Mouse (Mus musculus): Measurements from ENCODE around the gene Pctp.

Pctp gene

DNA sequence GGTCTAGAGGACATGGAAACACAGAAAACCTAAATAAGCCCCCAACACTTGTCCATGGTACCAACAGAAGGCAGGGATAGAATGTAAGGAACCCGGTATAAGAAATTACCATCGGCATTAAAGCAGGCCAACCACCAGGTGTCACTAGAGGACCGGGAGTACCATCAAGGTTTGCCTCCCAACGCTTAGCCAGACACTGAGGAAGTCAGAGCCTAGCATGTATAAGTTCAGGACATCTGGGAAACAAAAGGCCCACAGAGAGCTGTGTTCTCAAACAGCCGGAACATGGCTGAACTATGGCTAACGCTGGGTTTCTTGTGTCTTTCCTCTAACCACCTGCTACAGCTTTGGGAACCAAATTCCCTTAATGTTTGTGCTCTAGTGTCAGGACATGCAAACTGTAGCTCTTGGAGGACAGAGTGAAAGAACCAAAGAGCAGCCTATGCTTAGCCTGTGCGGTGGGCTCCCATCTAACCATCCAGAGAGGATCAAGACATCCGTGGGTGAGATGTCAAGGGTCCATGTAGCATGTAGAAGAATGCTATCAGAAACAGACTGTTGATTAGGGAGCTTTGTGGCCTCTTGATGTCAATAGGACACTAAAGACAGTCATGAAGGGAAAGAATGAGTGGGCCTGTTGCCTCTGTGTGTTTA lies 13.6 kb downstream of the Pctp start:
- ChIA-PET CTCF (interaction anchor here (0.6 to 2.2 kb wide), 14 partner anchors 11 to 1399 kb away, joined by 3 to 17 read pairs (median 4); no protein-coding TSS in a partner anchor), POLR2A (interaction anchor here in 2 of 4 experiments (0.6 to 1.0 kb wide), 2 partner anchors 42 to 745 kb away, joined by 3 read pairs; no protein-coding TSS in a partner anchor)

DNA sequence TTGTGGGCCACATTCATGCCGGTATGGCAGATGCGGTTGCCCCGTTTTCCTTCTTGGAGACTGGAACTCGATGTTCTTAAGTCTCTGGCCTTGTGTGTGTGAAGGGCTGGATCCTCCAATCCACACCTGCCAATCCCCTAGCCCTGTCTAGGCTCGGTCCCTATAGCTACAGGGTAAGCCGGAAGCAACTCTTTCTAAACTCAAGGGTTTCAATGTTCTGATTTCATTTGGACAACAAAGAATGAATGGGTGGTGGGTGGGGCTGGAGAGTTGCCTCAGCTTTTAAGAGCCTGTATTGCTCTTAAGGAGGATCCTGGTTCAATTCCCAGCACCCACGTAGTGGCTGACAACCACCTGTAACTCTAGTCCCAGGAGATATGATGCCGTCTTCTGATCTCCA lies 16.2 kb downstream of the Pctp start:
- POLR2A ChIA-PET: interaction anchor here (0.5 to 1.3 kb wide), 11 partner anchors 9 to 416 kb away, joined by 3 to 6 read pairs (median 3); partner anchors contain the start of gene Gm45716 (in 1 of the 4)

DNA sequence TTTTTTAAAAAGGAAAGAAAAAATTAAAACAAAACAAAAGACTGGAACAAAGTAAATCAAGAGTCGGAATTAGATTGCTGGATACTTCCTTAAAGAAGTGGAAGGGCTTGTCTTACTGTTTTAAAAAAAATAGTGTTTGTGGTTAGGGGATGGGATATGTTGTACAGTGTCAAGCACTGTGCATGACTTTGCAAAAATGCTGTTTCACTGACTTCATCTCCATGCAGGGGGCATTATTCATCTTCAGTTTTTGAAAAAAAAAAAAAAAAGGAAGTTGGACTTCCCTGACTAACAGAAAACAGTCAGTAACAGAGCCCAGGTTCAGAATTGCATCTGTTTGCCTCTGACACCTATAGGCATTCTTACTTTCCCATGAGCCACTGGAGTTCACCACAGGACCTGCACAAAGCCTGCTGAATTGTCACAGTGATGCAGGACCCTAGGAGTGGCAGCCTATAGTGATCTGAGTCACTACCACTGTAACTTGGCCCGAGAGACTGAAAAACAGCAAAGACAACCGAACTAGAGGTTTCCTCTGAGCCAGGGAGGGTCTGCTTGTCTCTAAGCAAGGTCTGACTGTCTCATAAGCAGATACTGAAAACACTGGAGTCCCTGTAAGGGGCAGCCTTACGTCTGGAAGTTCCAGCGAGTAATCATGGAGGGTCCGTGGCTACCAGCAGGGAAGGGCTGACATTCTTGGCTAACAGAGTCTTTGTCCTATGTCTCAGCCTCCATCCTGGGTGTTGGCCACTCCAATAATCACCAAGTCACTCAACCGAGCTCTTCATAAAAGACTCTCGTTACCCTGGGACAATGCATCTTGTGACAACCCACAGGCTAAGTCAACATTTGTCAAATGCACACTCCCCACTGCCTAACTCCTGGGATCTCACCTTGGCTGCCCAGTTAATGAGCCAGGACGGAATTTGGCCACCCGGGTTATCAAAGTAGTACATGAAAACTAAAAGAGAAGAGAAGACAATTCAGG lies 17.2 kb downstream of the Pctp start:
- CTCF ChIA-PET: interaction anchor here in 1 of 4 experiments (1.4 kb wide), 1 partner anchor 185 kb away, joined by 3 read pairs; no protein-coding TSS in a partner anchor

More for the DNA sequence above, 16.2 kb downstream of the Pctp start:
- CTCF ChIA-PET: interaction anchor here in 2 of 4 experiments (1.0 to 1.4 kb wide), 2 partner anchors 181 to 184 kb away, joined by 3 read pairs; no protein-coding TSS in a partner anchor

DNA sequence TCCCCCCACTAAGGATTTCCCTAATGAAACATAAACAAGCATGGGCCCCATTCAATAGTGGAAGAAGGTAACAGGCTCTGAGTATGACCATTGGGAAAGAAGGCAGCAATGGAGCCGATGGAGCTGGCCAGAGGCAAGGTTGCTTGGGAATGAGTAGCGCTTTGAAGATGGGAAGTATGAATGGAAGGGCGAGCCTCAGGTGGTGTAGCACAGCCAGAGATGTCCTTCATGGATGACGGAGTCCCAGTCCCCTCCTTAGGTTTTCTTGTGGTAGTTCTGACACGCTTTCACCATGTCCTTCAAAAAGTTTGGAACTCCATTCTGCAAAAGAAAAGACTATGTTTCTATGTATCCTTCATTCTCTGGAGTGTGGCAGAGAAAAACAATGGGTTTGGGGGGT lies 18.3 kb downstream of the Pctp start:
- ChIA-PET CTCF (no interaction called here), POLR2A (interaction anchor here in 2 of 4 experiments (0.5 to 0.7 kb wide), 2 partner anchors 13 to 685 kb away, joined by 3 to 5 read pairs; no protein-coding TSS in a partner anchor)

More for the DNA sequence above, 17.2 kb downstream of the Pctp start:
- POLR2A ChIA-PET: interaction anchor here in 2 of 4 experiments (0.7 to 1.3 kb wide), 8 partner anchors 10 to 919 kb away, joined by 3 to 4 read pairs (median 3); partner anchors contain the start of gene Dgke (in 1 of the 2)

DNA sequence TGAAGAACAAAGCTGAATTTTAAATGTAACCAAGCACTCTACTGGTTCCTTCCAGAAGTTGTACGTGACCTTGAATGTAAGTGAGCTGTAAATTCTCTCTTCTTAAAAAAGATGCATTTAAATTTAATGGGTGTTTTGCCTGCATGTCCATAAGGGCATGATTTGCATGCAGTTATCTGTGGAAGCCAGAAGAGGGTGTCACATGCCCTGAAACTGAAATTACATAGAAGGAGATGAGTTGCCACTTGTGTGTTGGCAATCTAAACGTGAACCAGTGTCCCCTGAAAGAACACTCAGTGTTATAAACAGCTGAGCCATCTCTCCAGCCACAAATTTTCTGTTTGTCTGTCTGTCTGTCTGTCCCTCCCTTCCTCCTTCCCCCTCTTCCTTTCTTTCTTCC lies 19.8 kb downstream of the Pctp start:
- CTCF ChIA-PET: no interaction called here

DNA sequence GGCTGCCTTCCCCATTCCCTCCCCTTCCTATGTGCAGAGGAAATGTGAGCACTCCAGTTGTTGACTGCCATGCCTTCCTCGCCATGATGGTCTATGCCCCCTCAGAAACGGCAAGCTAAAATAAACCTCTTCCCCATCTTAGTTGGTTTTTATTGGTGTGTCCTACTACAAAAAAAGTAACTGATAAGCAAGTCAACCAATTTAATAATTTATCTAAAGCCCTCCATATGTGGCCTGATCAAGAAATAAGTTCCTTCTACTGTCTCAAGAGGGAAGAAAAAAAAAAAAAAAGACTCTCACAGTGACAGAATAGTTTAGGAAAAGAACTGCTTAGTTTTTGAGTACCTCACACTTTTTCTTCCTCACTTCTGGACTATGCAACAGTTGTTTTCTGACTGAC lies 22.6 kb downstream of the Pctp start:
- ChIA-PET CTCF (interaction anchor here in 1 of 4 experiments (0.5 kb wide), 1 partner anchor 678 kb away, joined by 3 read pairs; no protein-coding TSS in a partner anchor), POLR2A (no interaction called here)

More for the DNA sequence above, 19.8 kb downstream of the Pctp start:
- POLR2A ChIA-PET: interaction anchor here in 1 of 4 experiments (0.6 to 1.6 kb wide), 2 partner anchors 11 to 399 kb away, joined by 3 to 5 read pairs; no protein-coding TSS in a partner anchor

DNA sequence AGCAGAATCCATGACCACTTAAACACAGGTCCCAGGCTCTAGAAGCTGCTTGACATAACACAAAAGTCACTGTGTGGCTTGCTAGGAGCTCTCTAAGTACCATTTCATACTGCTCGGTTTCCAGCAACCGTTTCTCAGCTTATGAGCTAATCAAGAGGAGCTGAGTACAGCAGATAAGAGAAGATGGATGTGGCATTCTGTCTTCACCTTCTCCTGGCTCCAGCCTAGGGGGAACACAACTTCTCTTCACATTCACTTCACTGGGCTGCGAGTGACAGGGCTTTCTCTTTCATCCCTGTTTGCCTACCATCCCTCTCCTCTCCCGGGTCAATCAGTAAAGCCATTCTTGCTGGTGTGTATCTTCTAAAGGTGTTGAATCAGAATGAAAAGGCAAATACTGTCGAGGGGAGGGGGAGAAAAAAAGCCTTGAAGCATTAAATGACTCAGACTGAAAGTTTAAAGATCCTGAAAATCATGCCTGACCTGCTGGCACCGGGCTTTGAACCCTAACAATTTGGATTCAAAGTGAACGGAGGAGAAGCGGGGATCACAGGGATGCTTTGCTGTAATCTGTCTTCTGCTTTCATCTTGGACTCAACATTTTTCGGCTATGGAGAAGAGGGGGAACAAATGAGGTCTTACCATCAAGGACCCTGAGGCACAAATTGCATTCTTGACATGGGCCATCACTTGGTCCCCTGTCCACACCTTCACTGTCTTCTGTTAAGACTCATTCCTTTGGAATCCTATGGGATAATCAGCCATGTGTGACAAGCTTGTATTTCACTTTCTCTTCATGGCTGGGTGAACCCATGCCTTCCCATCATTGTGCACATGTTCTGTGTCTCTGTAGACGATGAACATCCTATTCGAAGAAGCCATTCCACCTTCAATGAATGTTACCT lies 23.5 kb downstream of the Pctp start:
- ChIA-PET POLR2A (interaction anchor here in 1 of 4 experiments (0.6 kb wide), 1 partner anchor 41 kb away, joined by 3 read pairs; no protein-coding TSS in a partner anchor), CTCF (no interaction called here)

DNA sequence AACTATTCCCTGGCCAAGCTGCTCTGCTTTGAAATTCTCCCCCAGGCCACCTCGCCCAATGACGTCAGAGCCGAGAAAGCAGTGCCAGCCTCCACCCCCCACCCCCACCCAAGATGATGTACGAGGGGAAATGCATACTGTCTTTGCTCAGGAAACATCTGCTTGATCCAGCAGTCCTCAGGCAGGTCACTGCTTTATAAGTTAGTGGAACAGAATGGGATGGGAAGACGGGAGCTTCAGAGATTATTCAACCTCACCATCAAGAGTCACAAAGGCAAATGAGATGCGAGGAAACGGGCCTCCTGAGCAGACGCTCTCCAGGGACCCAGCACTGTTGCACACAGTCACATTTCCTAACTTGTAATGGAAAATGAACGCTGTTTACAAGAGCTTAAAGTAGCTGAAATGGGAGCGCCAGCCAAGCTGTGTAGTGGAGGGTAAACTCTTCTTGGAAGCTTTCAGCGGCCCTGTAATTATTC lies 24.3 kb downstream of the Pctp start:
- POLR2A ChIA-PET: interaction anchor here in 2 of 4 experiments (0.6 kb wide), 2 partner anchors 40 to 933 kb away, joined by 3 read pairs; no protein-coding TSS in a partner anchor
- CTCF ChIA-PET: interaction anchor here in 1 of 4 experiments (1.0 kb wide), 1 partner anchor 11 kb away, joined by 3 read pairs; no protein-coding TSS in a partner anchor

DNA sequence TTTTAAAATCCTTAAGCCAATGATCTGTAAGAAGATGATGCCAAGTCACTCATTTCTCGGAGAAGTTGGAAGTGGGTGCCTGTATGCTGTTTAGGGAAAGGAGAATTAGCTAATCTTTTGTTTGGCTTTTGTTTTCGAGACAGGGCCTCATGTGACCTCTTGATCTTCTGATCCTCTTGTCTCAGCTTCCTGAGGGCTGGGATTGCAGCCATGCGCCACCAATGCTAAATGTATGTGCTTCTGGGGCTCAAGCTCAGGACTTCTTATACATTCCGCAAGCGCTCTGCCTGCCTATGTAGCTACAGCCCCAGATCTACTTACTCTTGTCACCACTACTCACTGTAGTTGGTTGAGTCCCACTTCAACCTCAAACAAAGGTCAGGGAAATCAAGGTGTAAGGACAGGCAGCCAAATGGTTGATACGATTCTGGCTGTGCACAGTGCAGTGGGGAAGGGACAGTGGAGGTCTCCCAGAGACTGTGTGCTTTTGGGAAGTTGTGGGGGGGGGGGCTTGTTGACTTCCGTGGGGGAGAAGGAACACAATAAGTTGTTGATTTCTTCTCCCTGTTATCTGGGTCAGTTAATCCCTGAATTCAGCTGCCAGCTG lies 24.8 kb downstream of the Pctp start:
- POLR2A ChIA-PET: interaction anchor here in 1 of 4 experiments (0.6 kb wide), 1 partner anchor 932 kb away, joined by 3 read pairs; no protein-coding TSS in a partner anchor
- CTCF ChIA-PET: interaction anchor here in 3 of 4 experiments (0.6 to 1.0 kb wide), 3 partner anchors 11 to 680 kb away, joined by 3 to 12 read pairs (median 5); no protein-coding TSS in a partner anchor

DNA sequence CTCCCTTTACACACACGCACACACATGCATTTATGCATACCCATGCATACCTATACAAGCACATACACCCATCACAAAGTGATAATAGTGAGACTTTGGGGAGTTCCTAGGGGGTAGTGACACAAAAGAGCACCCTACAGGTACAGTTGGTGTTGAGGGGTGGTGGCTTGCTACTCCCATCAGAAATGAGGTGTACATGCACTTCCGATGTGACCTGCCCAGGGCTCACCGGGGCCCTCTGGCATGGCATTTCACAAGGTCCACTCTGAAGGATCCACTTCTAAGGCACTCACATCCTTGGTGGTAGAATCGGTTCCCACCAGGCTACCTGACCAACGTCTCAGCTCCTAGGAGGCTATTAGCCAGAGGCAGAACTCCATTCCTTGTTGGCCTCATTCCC lies 26.3 kb downstream of the Pctp start:
- CTCF ChIA-PET: no interaction called here
- POLR2A ChIA-PET: interaction anchor here in 1 of 4 experiments (0.9 kb wide), 1 partner anchor 10 kb away, joined by 3 read pairs; no protein-coding TSS in a partner anchor

DNA sequence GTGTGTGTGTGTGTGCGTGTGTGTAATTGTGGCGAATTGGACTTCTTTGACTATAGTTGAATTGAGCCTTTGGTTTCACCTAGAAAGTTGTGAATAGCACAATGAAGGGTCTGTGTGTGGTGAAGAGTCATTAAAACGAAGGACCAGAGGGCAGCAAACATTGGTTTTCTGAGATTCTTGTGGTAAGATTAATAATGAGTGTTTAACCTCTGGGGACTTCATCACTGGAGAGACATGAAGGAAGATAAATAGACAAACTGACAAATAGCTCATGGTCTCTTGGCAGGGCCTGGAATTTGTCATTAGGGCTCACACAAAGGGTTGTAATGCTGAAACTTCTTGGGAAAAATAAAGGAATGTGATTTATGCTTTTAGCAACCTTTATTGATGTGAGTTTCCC lies 31.4 kb downstream of the Pctp start:
- CTCF ChIA-PET: no interaction called here
- POLR2A ChIA-PET: no interaction called here

DNA sequence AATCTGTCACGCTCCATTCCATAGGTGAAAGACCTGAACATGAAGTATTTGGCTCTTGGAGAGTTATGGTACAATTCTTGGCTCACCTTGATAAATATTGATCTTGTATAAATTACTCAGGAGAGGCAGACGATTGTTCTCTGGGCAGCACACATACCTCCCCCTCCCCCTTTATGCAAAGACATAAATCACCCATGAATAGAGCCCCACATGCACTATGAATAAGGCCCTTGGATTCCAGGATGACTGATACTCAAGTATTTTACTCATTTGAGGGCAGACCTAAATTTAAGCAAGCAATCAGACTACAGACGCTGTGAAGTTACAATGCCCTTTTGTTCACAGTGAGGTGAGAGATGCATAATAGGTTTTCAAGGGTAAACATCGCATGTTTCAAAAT lies 32.0 kb downstream of the Pctp start:
- ChIA-PET POLR2A (no interaction called here), CTCF (no interaction called here)

DNA sequence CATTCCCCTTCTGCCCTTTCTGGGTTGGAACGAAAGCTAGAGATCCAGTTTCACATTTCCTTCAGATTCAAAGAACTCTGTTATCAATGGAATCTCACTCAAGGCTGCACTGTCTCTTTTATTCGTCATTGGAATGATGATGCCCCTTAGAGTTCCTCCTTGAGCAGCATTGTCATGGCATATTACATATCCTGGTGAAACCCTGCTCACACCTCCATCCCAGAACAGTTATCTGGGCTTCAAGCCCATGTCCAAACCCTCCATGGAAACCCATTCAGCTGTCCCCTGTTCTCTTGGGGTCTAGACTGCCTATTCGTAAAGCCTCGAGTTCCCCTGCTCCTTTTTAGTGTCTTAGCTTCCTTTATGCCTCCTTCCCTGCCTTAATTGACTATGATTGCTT lies 33.6 kb downstream of the Pctp start:
- ChIA-PET CTCF (interaction anchor here in 1 of 4 experiments (1.2 kb wide), 1 partner anchor 201 kb away, joined by 4 read pairs; no protein-coding TSS in a partner anchor), POLR2A (no interaction called here)

DNA sequence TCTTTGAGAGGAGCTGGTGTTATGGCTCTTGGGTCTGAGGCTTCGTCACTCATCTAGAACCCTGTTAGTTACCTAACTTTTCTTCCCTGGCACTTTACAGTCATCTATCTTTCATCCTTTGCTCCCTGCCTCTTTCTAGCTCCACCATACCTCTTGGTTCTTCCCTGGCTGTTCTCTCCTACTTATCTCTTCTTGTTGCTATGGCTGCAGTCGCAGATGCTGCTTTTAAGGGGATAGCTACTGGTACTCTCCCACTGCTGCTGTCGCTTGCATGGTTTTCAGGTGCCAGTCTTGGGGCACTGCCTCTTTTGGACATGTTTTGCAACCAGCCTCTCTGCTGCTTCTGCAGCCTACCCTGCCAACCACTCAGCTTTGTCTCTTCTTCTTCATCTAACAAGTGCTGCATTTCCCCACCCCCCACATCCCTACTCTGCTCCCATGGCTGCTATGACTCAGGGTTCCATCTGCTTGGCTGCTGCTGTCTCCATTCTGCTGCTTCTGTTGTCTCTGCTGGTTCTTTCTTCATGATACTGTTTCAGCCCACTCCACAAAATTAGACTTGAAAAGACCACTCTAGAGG lies 51.9 kb downstream of the Pctp start:
- POLR2A ChIA-PET: no interaction called here
- CTCF ChIA-PET: interaction anchor here in 1 of 4 experiments (0.6 kb wide), 1 partner anchor 227 kb away, joined by 3 read pairs; no protein-coding TSS in a partner anchor

DNA sequence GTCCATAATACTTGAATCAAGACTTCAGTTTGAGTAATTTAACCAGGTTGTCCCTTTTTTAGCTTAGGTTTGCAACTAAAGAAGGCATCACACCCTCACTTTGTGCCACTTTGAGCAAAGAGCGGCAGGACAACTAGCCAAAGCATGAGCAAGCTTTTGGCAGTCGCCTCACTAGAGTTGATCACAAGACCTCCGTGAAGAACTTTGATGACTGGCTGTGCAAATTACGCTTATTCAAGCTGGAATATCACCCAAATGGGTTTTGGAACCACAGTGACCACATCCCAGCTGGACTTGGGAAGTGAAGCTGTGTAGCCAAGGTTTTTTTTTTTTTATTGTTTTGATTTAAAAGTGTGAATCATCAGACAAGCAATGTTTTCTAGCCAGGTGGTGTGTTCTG lies 54.9 kb downstream of the Pctp start:
- ChIA-PET POLR2A (no interaction called here), CTCF (no interaction called here)

DNA sequence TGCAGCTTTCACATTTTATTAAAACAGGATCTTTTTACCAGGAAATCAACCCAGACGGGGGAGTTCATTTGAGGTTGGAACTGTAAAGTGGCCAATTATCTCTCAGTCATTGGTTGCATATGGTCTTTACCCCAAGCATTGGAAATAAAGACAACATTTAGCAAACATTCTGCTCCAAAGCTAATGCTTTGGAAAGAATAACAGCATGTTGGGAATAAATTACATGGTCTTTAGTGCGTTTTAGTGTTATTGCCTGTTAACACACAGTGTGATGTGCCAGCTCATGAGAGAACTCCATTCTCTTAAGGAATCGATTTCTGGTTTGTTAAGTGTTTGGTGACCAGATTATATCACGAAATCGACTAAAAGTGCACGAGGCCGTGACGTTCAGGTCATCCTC lies 57.5 kb downstream of the Pctp start:
- POLR2A ChIA-PET: interaction anchor here in 1 of 4 experiments (0.7 kb wide), 1 partner anchor 130 kb away, joined by 3 read pairs; no protein-coding TSS in a partner anchor
- CTCF ChIA-PET: interaction anchor here in 1 of 4 experiments (0.6 kb wide), 1 partner anchor 8 kb away, joined by 6 read pairs; no protein-coding TSS in a partner anchor

DNA sequence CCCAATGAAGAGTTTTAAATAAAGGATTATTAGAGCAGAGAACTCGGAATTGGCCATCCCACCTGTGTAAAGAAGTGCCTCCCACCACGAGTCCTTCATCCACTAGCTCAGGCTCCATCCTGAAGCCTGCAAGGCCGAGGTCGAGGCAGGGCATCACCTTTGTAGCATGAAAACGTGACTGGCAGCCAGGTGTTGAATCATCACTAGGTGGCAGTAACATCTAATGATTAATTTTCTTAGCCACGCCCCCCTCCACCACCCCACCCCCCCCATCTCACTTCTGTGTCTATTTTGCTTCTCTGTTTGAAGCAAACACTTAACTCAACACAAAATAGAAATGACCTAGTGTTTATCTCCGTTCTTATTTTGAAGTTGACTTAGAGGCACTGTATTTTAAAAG lies 65.5 kb downstream of the Pctp start:
- POLR2A ChIA-PET: interaction anchor here in 1 of 4 experiments (0.8 kb wide), 1 partner anchor 49 kb away, joined by 3 read pairs; no protein-coding TSS in a partner anchor
- CTCF ChIA-PET: interaction anchor here in 3 of 4 experiments (0.6 to 0.9 kb wide), 5 partner anchors 8 to 142 kb away, joined by 3 to 6 read pairs (median 3); no protein-coding TSS in a partner anchor

Data from embryonic stem cell, embryonic (primary cell).